Mouse (Mus musculus): ENCODE measurements at regions not wholly inside any gene's neighbourhood (a gene's known extent, or its start where the extent isn't known, plus 50 kb on each side); places are given as distances from the start of the nearest gene placed in this dataset.

GRCm38 (mm10) chr10:91528305-91528704, 347.2 kb upstream of the Tmpo start:
- H3K36me3 ChIP-seq (ENCODE audit: control insufficient read depth, insufficient read depth), result no peaks in the 10 kb centered on the region
- H3K27ac ChIP-seq (ENCODE audit: low read length), result no peak overlapping the region
- 0 out of 2 replicates have a peak, but pooled peaks cover 2% of the 10 kb centered on the region for H3K9me3 ChIP-seq (replicated peaks; ENCODE audit: control insufficient read depth, low read length)
- no peak overlapping the region for H3K4me2 ChIP-seq (ENCODE audit: low read depth, low read length)
- no peak overlapping the region for H3K4me3 ChIP-seq (ENCODE audit: low read length)
- no peaks in the 10 kb centered on the region for H3K27me3 ChIP-seq (ENCODE audit: control insufficient read depth, insufficient read depth, low read length)
- H3K4me1 ChIP-seq (ENCODE audit: control insufficient read depth, insufficient read depth, low read length), result no peaks in the 10 kb centered on the region
- ATAC-seq (replicated peaks; ENCODE audit: extremely low read depth, insufficient read depth, low FRiP score), result no peak
- no peak overlapping the region for H3K9ac ChIP-seq (ENCODE audit: low read length)
- WGBS, result 75% methylated on average over 2 of the region's 2 CpGs

DNA sequence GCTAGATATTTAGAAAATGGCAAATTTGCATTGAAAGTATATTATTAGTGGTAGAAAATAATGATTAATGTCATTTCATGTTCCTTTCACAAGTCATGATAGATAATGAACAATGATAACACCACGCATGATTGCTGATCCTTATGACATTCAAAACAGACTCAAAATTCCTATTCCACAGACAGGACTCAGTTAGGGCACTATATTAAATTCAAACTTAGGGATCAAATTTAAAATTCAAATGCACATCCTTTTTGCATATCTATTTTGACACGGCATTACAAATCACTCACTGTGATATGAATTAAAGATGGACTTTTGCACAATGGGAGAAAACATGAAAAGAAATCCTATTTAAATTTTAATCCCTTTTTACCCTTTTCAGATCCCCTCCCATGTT, 340.1 kb upstream of the Tmpo start:
- H3K4me3 ChIP-seq (ENCODE audit: low read length), result no peak overlapping the region
- H3K36me3 ChIP-seq (ENCODE audit: control insufficient read depth, insufficient read depth), result no peaks in the 10 kb centered on the region
- H3K9me3 ChIP-seq (replicated peaks; ENCODE audit: control insufficient read depth, low read length), result no peaks in the 10 kb centered on the region
- no peak overlapping the region for H3K27ac ChIP-seq (ENCODE audit: low read length)
- no peak overlapping the region for H3K4me2 ChIP-seq (ENCODE audit: low read depth, low read length)
- 87% methylated on average over 2 of the region's 2 CpGs for WGBS
- ATAC-seq (replicated peaks; ENCODE audit: extremely low read depth, insufficient read depth, low FRiP score), result no peak
- H3K9ac ChIP-seq (ENCODE audit: low read length), result no peak overlapping the region
- H3K4me1 ChIP-seq (ENCODE audit: control insufficient read depth, insufficient read depth, low read length), result no peaks in the 10 kb centered on the region
- H3K27me3 ChIP-seq (ENCODE audit: control insufficient read depth, insufficient read depth, low read length), result no peaks in the 10 kb centered on the region

DNA sequence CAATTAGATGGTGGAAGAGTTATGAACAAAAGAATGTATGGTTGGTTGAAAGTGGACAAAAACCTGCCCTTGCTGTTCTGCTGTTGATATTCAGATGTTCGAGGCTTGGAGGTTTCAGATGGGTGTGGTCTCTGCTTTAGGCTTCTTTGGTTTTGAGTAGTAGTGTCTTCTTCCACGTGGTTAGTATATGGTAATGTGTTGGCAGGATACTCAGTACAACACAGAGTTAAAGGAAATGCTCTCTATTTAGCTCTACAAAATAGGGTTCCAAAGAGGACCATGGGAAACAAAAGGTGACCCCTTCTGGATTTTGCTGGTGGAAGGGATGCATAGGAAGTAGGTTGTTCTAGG, 333.9 kb upstream of the Tmpo start:
- no peak overlapping the region for H3K4me2 ChIP-seq (ENCODE audit: low read depth, low read length)
- H3K4me1 ChIP-seq (ENCODE audit: control insufficient read depth, insufficient read depth, low read length), result no peaks in the 10 kb centered on the region
- H3K27ac ChIP-seq (ENCODE audit: low read length), result no peak overlapping the region
- no peak for ATAC-seq (replicated peaks; ENCODE audit: extremely low read depth, insufficient read depth, low FRiP score)
- no peak overlapping the region for H3K9ac ChIP-seq (ENCODE audit: low read length)
- no peak overlapping the region for H3K4me3 ChIP-seq (ENCODE audit: low read length)
- WGBS, result 68% methylated on average over 2 of the region's 2 CpGs
- no peaks in the 10 kb centered on the region for H3K36me3 ChIP-seq (ENCODE audit: control insufficient read depth, insufficient read depth)
- H3K27me3 ChIP-seq (ENCODE audit: control insufficient read depth, insufficient read depth, low read length), result no peaks in the 10 kb centered on the region
- H3K9me3 ChIP-seq (replicated peaks; ENCODE audit: control insufficient read depth, low read length), result no peaks in the 10 kb centered on the region

DNA sequence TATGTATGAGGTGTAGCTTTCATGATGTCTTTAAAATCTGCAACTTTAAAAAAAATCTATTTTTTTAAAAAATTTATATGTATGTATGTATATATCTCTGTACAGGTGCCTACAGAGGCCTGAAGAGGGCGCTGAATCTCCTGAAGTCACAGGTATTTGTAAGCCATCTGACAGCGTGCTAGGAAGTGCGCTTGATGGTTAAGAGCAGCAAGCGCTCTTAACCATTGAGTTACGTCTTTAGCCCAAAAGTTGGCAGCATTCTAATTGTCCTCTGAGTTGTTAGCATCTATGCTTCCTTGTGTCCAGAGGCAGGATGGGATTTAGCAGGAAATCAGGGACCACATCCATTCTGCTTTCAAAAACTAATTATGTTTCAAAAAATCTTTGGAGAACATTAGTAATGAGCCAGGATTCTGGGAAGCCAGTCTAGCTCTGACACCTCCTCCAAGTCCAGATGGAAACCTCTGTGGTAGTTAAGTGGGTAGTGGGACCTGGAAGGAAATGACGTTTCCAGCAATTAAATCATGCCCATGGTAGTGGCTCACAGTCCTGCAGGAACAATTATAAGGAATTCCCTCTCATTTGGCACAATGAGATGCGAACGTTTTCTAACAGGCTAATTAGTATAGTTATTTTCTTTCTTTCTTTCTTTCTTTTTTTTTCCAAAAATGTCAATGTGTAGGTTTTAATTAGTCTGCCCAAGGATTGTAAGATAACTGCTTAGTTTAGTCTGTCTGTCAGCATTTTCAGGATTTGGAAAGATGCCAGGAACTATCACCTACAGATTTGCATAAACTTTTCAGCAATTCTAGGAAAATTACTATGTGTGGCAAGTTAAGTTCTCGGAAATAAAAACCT, 333.3 kb upstream of the Tmpo start:
- ATAC-seq (replicated peaks; ENCODE audit: extremely low read depth, insufficient read depth, low FRiP score), result no peak
- Histone ChIP-seq H3K9me3 (replicated peaks; ENCODE audit: control insufficient read depth, low read length) (no peaks in the 10 kb centered on the region), H3K4me2 (ENCODE audit: low read depth, low read length) (no peak overlapping the region), H3K9ac (ENCODE audit: low read length) (no peak overlapping the region), H3K27me3 (ENCODE audit: control insufficient read depth, insufficient read depth, low read length) (no peaks in the 10 kb centered on the region), H3K27ac (ENCODE audit: low read length) (no peak overlapping the region), H3K36me3 (ENCODE audit: control insufficient read depth, insufficient read depth) (no peaks in the 10 kb centered on the region), H3K4me3 (ENCODE audit: low read length) (no peak overlapping the region), H3K4me1 (ENCODE audit: control insufficient read depth, insufficient read depth, low read length) (no peaks in the 10 kb centered on the region)
- WGBS, result 85% methylated on average over 9 of the region's 9 CpGs

- 57% methylated on average over 7 of the region's 7 CpGs for WGBS
- Histone ChIP-seq H3K9me3 (replicated peaks; ENCODE audit: control insufficient read depth, low read length) (no peaks in the 10 kb centered on the region), H3K27me3 (ENCODE audit: control insufficient read depth, insufficient read depth, low read length) (no peaks in the 10 kb centered on the region), H3K4me2 (ENCODE audit: low read depth, low read length) (no peak overlapping the region), H3K9ac (ENCODE audit: low read length) (no peak overlapping the region), H3K4me1 (ENCODE audit: control insufficient read depth, insufficient read depth, low read length) (peaks cover 7% of the 10 kb centered on the region), H3K27ac (ENCODE audit: low read length) (no peak overlapping the region), H3K36me3 (ENCODE audit: control insufficient read depth, insufficient read depth) (no peaks in the 10 kb centered on the region), H3K4me3 (ENCODE audit: low read length) (no peak overlapping the region)
- ATAC-seq (replicated peaks; ENCODE audit: extremely low read depth, insufficient read depth, low FRiP score), result no peak; the same call in 1 of the 2 replicates
Observed at GRCm38 (mm10) chr10:91507038-91507437, 325.9 kb upstream of the Tmpo start.

GRCm38 (mm10) chr10:91504891-91505290, 323.8 kb upstream of the Tmpo start:
- Histone ChIP-seq H3K9ac (ENCODE audit: low read length) (no peak overlapping the region), H3K4me3 (ENCODE audit: low read length) (no peak overlapping the region), H3K4me1 (ENCODE audit: control insufficient read depth, insufficient read depth, low read length) (peaks cover 7% of the 10 kb centered on the region), H3K36me3 (ENCODE audit: control insufficient read depth, insufficient read depth) (no peaks in the 10 kb centered on the region), H3K27ac (ENCODE audit: low read length) (no peak overlapping the region), H3K27me3 (ENCODE audit: control insufficient read depth, insufficient read depth, low read length) (no peaks in the 10 kb centered on the region), H3K9me3 (replicated peaks; ENCODE audit: control insufficient read depth, low read length) (no peaks in the 10 kb centered on the region), H3K4me2 (ENCODE audit: low read depth, low read length) (no peak overlapping the region)
- WGBS, result 81% methylated on average over 12 of the region's 12 CpGs
- no peak for ATAC-seq (replicated peaks; ENCODE audit: extremely low read depth, insufficient read depth, low FRiP score)

- H3K27me3 ChIP-seq (ENCODE audit: control insufficient read depth, insufficient read depth, low read length), result no peaks in the 10 kb centered on the region
- H3K4me3 ChIP-seq (ENCODE audit: low read length), result no peak overlapping the region
- no peaks in the 10 kb centered on the region for H3K4me1 ChIP-seq (ENCODE audit: control insufficient read depth, insufficient read depth, low read length)
- no peak overlapping the region for H3K4me2 ChIP-seq (ENCODE audit: low read depth, low read length)
- no peaks in the 10 kb centered on the region for H3K9me3 ChIP-seq (replicated peaks; ENCODE audit: control insufficient read depth, low read length)
- H3K9ac ChIP-seq (ENCODE audit: low read length), result no peak overlapping the region
- no peaks in the 10 kb centered on the region for H3K36me3 ChIP-seq (ENCODE audit: control insufficient read depth, insufficient read depth)
- no peak for ATAC-seq (replicated peaks; ENCODE audit: extremely low read depth, insufficient read depth, low FRiP score)
- 78% methylated on average over 4 of the region's 4 CpGs for WGBS
- H3K27ac ChIP-seq (ENCODE audit: low read length), result no peak overlapping the region
Observed at GRCm38 (mm10) chr10:91498543-91498942, 317.4 kb upstream of the Tmpo start.

DNA sequence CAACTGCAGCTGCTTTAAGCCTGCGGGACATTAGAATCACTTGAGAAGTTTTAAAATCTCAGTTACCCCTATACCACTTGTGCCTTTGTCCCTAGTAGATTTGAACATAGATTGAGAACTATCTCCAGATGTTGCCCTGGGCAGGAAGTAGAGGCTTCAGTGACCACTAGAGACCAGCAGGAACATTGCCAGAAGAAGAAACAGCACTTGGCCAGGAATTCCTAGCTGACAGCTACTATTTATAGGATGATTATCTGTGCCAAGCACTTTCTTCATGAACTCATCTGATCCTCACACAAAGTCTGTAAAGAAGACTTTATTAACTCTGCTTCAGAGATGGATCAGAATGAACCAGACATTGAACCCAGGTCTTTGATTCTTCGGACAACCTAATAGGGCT, 283.6 kb upstream of the Tmpo start:
- H3K27me3 ChIP-seq (ENCODE audit: control insufficient read depth, insufficient read depth, low read length), result no peaks in the 10 kb centered on the region
- no peak overlapping the region for H3K4me3 ChIP-seq (ENCODE audit: low read length)
- H3K27ac ChIP-seq (ENCODE audit: low read length), result 0 out of 2 replicates have a peak overlapping the region, but pooled peaks have one; percentile 7
- H3K36me3 ChIP-seq (ENCODE audit: control insufficient read depth, insufficient read depth), result no peaks in the 10 kb centered on the region
- no peaks in the 10 kb centered on the region for H3K9me3 ChIP-seq (replicated peaks; ENCODE audit: control insufficient read depth, low read length)
- WGBS, result 88% methylated on average over 2 of the region's 2 CpGs
- peaks cover 7% of the 10 kb centered on the region for H3K4me1 ChIP-seq (ENCODE audit: control insufficient read depth, insufficient read depth, low read length)
- no peak overlapping the region for H3K4me2 ChIP-seq (ENCODE audit: low read depth, low read length)
- no peak overlapping the region for H3K9ac ChIP-seq (ENCODE audit: low read length)
- ATAC-seq (replicated peaks; ENCODE audit: extremely low read depth, insufficient read depth, low FRiP score), result no peak

- H3K27ac ChIP-seq (ENCODE audit: low read length), result no peak overlapping the region
Observed at GRCm38 (mm10) chr10:91447974-91448703, 267.0 kb upstream of the Tmpo start.

More at GRCm38 (mm10) chr10:91447974-91448703, 267.0 kb upstream of the Tmpo start:
- no peak overlapping the region for H3K9ac ChIP-seq (ENCODE audit: low read length)
- ATAC-seq (replicated peaks; ENCODE audit: extremely low read depth, insufficient read depth, low FRiP score), result no peak
- no peaks in the 10 kb centered on the region for H3K4me1 ChIP-seq (ENCODE audit: control insufficient read depth, insufficient read depth, low read length)
- no peak overlapping the region for H3K4me2 ChIP-seq (ENCODE audit: low read depth, low read length)
- H3K27me3 ChIP-seq (ENCODE audit: control insufficient read depth, insufficient read depth, low read length), result no peaks in the 10 kb centered on the region
- H3K4me3 ChIP-seq (ENCODE audit: low read length), result no peak overlapping the region
- no peaks in the 10 kb centered on the region for H3K9me3 ChIP-seq (replicated peaks; ENCODE audit: control insufficient read depth, low read length)
- H3K36me3 ChIP-seq (ENCODE audit: control insufficient read depth, insufficient read depth), result no peaks in the 10 kb centered on the region
- 36% methylated on average over 10 of the region's 10 CpGs for WGBS
